Mouse (Mus musculus): ENCODE data around the gene T. TPM values are rescaled to one million over a fixed set of nuclear protein-coding genes. Genes with fewer than 3 reads are reported as not detected.

T gene
- not detected for polyA plus RNA-seq (2017; shearing (Covaris generic))

GRCm38 (mm10) chr17:8433978-8434960, at the start of gene T:
T (plus strand) TSS chr17:8434423.

Other genes starting within 250 kb of the T start
- 61.1 TPM for gene Ccr6, start 198.4 kb upstream of the T start, polyA plus RNA-seq (2017; shearing (Covaris generic))
- gene Mpc1, start 151.5 kb upstream of the T start, polyA plus RNA-seq (2017; shearing (Covaris generic)): 160 TPM
- 218 TPM for gene Sft2d1, start 123.3 kb upstream of the T start, polyA plus RNA-seq (2017; shearing (Covaris generic))
- not detected for gene Prr18, start 97.0 kb upstream of the T start, polyA plus RNA-seq (2017; shearing (Covaris generic))
- not detected for gene T2, start 78.4 kb upstream of the T start, polyA plus RNA-seq (2017; shearing (Covaris generic))
- gene Pde10a, start 90.9 kb downstream of the T start, polyA plus RNA-seq (2017; shearing (Covaris generic)): not detected
- gene Gm17087, start 132.5 kb downstream of the T start, polyA plus RNA-seq (2017; shearing (Covaris generic)): 1.5 TPM